Mouse (Mus musculus) cerebellum, adult 9-10 months (tissue): ENCODE measurements around the gene Gm15319.
A peak's percentile ranks its signal among the peaks of the same experiment; 100 is the strongest.
"Not testable (repeated sequence)": the region's sequence is repeated elsewhere in the genome, so short reads cannot be mapped to it uniquely, and the experiment has no call there.

Experiments
- DNase-seq: peaks from one replicate; pipeline ENCODE4 v3.0.0; 2022

The Gm15319 gene

DNA sequence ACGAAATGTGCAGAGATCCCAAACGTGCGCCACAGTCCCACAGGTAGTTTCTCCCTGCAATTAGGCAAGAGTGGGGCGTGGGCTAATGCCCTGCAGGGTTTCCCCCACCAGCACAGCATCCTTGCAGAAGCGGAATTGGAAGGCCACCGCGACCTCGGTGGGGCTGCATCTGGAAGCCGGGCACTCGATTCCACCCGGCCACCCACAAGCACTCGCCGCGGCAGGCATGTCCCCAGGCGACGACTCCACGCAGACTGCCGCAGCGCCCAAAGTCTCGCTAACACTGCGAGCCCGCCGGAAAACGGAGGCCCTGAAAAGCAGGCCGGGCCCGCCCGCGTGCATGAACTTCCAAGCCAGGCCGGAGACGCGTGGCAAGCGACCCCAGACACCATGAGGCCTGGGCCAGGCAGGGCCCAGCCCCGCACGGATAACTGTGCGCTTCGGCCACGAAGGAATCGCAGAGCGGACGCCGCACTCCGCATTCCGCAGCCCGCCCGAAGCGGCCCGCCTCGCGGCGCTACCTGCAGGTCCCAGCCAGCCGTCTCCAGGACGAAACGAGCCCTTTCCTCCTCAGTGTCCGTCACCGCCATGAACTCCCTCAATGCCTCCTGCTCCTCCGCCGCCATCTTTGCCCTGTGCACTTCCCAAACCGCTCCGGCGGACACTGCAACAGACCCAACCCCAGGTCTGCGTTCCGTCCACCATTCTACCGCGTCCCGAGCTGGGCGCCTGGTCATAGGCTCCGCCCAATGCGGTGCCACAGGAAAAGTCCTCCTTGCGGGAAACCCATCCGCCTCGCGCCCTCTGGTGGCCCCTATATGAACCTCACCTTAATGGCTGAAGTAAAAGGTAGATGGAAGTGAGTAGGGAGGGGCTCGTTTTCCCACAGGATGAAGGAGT lies 66.0 kb downstream of the Gm15319 start:
- DNase-seq: peak; percentile 91

DNA sequence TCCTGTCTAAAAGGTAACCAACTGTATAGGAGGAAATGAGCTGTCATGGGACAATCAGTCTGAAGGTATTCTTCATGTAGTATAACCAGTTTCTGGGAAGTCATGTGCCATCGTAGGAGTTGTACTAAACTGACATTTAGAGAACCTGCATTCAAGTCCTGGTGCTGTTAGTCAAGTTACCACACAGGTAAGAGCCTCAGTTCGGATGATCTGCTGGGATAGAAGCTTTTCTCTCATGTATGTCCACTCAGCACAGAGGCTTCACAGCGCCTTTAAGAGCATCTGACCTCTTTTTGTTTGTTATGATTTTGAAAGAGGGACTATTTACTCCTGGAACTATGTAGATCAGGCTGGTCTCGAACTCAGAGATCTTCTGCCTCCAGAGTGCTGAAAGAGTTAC lies 67.1 kb downstream of the Gm15319 start:
- DNase-seq: not testable (repeated sequence)

DNA sequence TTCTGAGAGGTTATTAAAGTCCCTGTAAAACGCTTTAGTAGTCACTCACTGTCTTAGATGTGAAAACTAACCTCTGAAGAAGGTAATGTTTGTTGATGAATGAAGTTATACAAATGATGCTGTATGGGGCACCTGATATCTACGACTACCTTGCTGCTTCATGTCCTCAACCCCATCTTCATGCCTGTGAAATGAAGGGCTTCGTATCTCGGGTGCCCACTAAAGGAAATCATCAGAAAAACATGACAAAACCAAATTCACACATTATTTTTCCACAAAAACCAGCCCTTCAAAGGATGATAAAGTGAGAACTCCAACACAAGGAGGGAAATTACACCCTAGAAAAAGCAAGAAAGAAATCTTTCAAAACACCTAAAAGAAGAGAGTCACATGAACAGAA lies 68.2 kb downstream of the Gm15319 start:
- not testable (repeated sequence) for DNase-seq

DNA sequence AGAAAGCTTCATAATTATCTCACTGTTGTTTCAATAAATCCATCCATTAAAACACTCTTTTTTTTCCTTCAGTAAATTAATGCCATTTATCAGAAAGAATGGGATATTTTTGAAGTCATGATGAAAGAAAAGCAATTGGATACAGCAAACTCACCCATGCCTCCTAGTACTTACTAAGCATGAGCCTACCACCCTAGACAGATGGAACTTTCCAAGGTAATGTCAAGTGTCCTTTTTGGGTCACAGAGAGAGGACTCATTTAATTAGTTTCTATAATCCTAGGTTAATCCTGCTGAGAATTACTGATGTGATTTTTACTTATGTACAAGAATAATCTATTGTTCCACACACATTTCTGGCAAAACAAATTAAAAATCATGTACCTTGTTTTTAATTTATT lies 69.0 kb downstream of the Gm15319 start:
- peak; percentile 37 for DNase-seq

DNA sequence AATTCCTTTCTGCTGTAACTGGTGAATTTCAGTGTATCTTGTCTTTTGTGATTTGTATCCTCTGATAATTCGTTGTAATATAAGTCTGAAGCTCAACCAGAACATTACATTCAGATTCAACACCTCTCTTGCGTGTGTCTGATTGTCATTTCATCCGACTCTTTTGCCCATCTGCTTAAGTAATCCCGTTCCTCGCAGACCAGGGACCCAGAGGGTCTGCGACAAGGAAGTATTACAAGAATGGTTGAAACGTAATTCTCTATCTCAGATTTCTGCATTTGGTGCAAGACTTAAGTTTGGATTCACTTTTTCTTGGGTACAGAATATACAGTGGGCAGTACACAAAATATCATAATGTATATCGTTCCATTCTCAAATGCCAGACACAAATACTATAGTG lies 73.0 kb downstream of the Gm15319 start:
- not testable (repeated sequence) for DNase-seq

DNA sequence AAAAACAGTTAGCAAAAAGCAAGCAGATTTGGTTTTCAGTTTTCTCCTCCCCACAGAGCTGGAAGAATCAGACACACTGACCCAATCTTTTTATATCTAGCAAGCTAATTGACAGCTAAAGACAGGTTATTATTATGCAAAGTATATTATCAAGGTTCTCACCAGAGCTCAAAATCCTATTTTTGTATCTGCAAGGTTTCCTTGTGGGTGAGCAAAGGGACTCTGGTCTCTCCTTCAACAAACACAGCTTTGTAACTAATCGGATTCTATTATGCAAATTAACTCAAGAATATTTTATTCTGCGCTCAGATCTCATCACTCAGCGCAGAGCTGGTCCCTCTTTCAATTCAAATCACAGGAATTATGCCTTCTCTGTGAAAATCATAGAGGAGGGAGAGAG lies 74.1 kb downstream of the Gm15319 start:
- DNase-seq: peak; percentile 31

DNA sequence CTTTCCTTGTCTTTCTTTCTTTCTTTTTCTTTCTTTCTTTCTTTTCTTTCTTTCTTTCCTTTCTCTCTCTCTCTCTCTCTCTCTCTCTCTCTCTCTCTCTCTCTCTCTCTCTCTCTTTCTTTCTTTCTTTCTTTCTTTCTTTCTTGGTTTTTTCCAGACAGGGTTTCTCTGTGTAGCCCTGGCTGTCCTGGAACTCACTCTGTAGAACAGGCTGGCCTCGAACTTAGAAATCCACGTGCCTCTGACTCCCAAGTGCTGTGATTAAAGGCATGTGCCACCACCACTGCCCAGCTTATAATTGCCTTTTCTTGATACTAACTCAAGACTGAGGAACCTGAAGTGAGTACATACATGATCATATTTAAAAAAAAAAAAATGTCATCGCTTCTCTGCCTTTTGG lies 75.3 kb downstream of the Gm15319 start:
- not testable (repeated sequence) for DNase-seq
